Mouse (Mus musculus): Measurements from ENCODE around the gene Tgfbrap1. TPM values are rescaled to one million over a fixed set of nuclear protein-coding genes. Genes with fewer than 3 reads are reported as not detected.

The Tgfbrap1 gene
- polyA plus RNA-seq, 1 experiment from 2014 or later, result 11.4 TPM

GRCm38 (mm10) chr1:43092056-43093015 is 6.1 kb downstream of the Tgfbrap1 start:
- Histone ChIP-seq H3K27ac (ENCODE audit: low read depth, low read length) (peak overlapping the region; percentile 68), H3K36me3 (ENCODE audit: control insufficient read depth, insufficient read depth, low read length) (no peaks in the 10 kb centered on the region; the same call in 1 of the 2 replicates), H3K4me1 (replicated peaks; ENCODE audit: control insufficient read depth, insufficient read depth, low read length) (peaks cover 10% of the 10 kb centered on the region), H3K9me3 (ENCODE audit: control insufficient read depth, low read length) (no peaks in the 10 kb centered on the region), H3K4me2 (peak overlapping the region; percentile 87), H3K9ac (ENCODE audit: low read depth, low read length) (peak overlapping the region; percentile 92), H3K4me3 (ENCODE audit: low read depth, low read length) (peak overlapping the region; percentile 83), H3K27me3 (replicated peaks; ENCODE audit: control insufficient read depth, insufficient read depth, low read length) (no peaks in the 10 kb centered on the region)
- ATAC-seq (replicated peaks; ENCODE audit: low FRiP score), result peak; percentile 86
- WGBS, result under 1% methylated on average over 96 of the region's 102 CpGs
- DNase-seq (ENCODE audit: low spot score), result peak; percentile 79

- peak overlapping the region; percentile 87 for H3K4me2 ChIP-seq
- H3K27ac ChIP-seq (ENCODE audit: low read depth, low read length), result peak overlapping the region; percentile 68; the same call in 1 of the 2 replicates
These were observed 7.0 kb downstream of the Tgfbrap1 start for GRCm38 (mm10) chr1:43091306-43092055.

GRCm38 (mm10) chr1:43090418-43090817 is 8.0 kb downstream of the Tgfbrap1 start:
- no peak for DNase-seq (ENCODE audit: low spot score)
- no peaks in the 10 kb centered on the region for H3K9me3 ChIP-seq (ENCODE audit: control insufficient read depth, low read length)
- H3K4me2 ChIP-seq, result no peak overlapping the region
- H3K27ac ChIP-seq (ENCODE audit: low read depth, low read length), result no peak overlapping the region
- H3K4me3 ChIP-seq (ENCODE audit: low read depth, low read length), result no peak overlapping the region
- no peaks in the 10 kb centered on the region; the same call in 1 of the 2 replicates for H3K36me3 ChIP-seq (ENCODE audit: control insufficient read depth, insufficient read depth, low read length)
- H3K4me1 ChIP-seq (replicated peaks; ENCODE audit: control insufficient read depth, insufficient read depth, low read length), result peaks cover 10% of the 10 kb centered on the region
- ATAC-seq (replicated peaks; ENCODE audit: low FRiP score), result no peak
- WGBS, result 97% methylated on average over 1 of the region's 1 CpGs
- no peak overlapping the region for H3K9ac ChIP-seq (ENCODE audit: low read depth, low read length)
- H3K27me3 ChIP-seq (replicated peaks; ENCODE audit: control insufficient read depth, insufficient read depth, low read length), result no peaks in the 10 kb centered on the region

More at GRCm38 (mm10) chr1:43091306-43092055, 7.0 kb downstream of the Tgfbrap1 start:
- WGBS, result 30% methylated on average over 13 of the region's 13 CpGs
- H3K9ac ChIP-seq (ENCODE audit: low read depth, low read length), result peak overlapping the region; percentile 92
- no peaks in the 10 kb centered on the region for H3K9me3 ChIP-seq (ENCODE audit: control insufficient read depth, low read length)
- H3K27me3 ChIP-seq (replicated peaks; ENCODE audit: control insufficient read depth, insufficient read depth, low read length), result no peaks in the 10 kb centered on the region
- DNase-seq (ENCODE audit: low spot score) (peak; percentile 51), ATAC-seq (replicated peaks; ENCODE audit: low FRiP score) (peak; percentile 35)
- H3K4me1 ChIP-seq (replicated peaks; ENCODE audit: control insufficient read depth, insufficient read depth, low read length), result peaks cover 10% of the 10 kb centered on the region
- H3K36me3 ChIP-seq (ENCODE audit: control insufficient read depth, insufficient read depth, low read length), result no peaks in the 10 kb centered on the region; the same call in 1 of the 2 replicates
- H3K4me3 ChIP-seq (ENCODE audit: low read depth, low read length), result peak overlapping the region; percentile 83

- Histone ChIP-seq H3K9ac (ENCODE audit: low read depth, low read length) (no peak overlapping the region), H3K4me2 (no peak overlapping the region), H3K9me3 (ENCODE audit: control insufficient read depth, low read length) (no peaks in the 10 kb centered on the region), H3K27me3 (replicated peaks; ENCODE audit: control insufficient read depth, insufficient read depth, low read length) (no peaks in the 10 kb centered on the region), H3K4me1 (replicated peaks; ENCODE audit: control insufficient read depth, insufficient read depth, low read length) (no peaks in the 10 kb centered on the region), H3K4me3 (ENCODE audit: low read depth, low read length) (no peak overlapping the region), H3K36me3 (ENCODE audit: control insufficient read depth, insufficient read depth, low read length) (no peaks in the 10 kb centered on the region), H3K27ac (ENCODE audit: low read depth, low read length) (no peak overlapping the region)
- DNase-seq (ENCODE audit: low spot score) (no peak), ATAC-seq (replicated peaks; ENCODE audit: low FRiP score) (no peak)
- WGBS, result 80% methylated on average over 5 of the region's 5 CpGs
These were observed 15.5 kb downstream of the Tgfbrap1 start for GRCm38 (mm10) chr1:43082946-43083345.

GRCm38 (mm10) chr1:43078124-43078523 is 20.3 kb downstream of the Tgfbrap1 start:
- WGBS, result 60% methylated on average over 2 of the region's 2 CpGs
- Histone ChIP-seq H3K27me3 (replicated peaks; ENCODE audit: control insufficient read depth, insufficient read depth, low read length) (no peaks in the 10 kb centered on the region), H3K4me2 (no peak overlapping the region), H3K27ac (ENCODE audit: low read depth, low read length) (no peak overlapping the region), H3K9ac (ENCODE audit: low read depth, low read length) (no peak overlapping the region), H3K36me3 (ENCODE audit: control insufficient read depth, insufficient read depth, low read length) (peaks cover 4% of the 10 kb centered on the region; the same call in 1 of the 2 replicates), H3K4me3 (ENCODE audit: low read depth, low read length) (no peak overlapping the region), H3K9me3 (ENCODE audit: control insufficient read depth, low read length) (no peaks in the 10 kb centered on the region), H3K4me1 (replicated peaks; ENCODE audit: control insufficient read depth, insufficient read depth, low read length) (no peaks in the 10 kb centered on the region)
- ATAC-seq (replicated peaks; ENCODE audit: low FRiP score) (no peak), DNase-seq (ENCODE audit: low spot score) (no peak)

- no peak overlapping the region for H3K4me3 ChIP-seq (ENCODE audit: low read depth, low read length)
- no peak overlapping the region for H3K9ac ChIP-seq (ENCODE audit: low read depth, low read length)
- DNase-seq (ENCODE audit: low spot score) (no peak), ATAC-seq (replicated peaks; ENCODE audit: low FRiP score) (no peak)
- H3K27ac ChIP-seq (ENCODE audit: low read depth, low read length), result no peak overlapping the region
- WGBS, result 91% methylated on average over 2 of the region's 2 CpGs
- H3K4me1 ChIP-seq (replicated peaks; ENCODE audit: control insufficient read depth, insufficient read depth, low read length), result no peaks in the 10 kb centered on the region
- H3K27me3 ChIP-seq (replicated peaks; ENCODE audit: control insufficient read depth, insufficient read depth, low read length), result no peaks in the 10 kb centered on the region
- H3K9me3 ChIP-seq (ENCODE audit: control insufficient read depth, low read length), result no peaks in the 10 kb centered on the region
- peaks cover 4% of the 10 kb centered on the region; the same call in 1 of the 2 replicates for H3K36me3 ChIP-seq (ENCODE audit: control insufficient read depth, insufficient read depth, low read length)
- H3K4me2 ChIP-seq, result no peak overlapping the region
These were observed 23.6 kb downstream of the Tgfbrap1 start for GRCm38 (mm10) chr1:43074791-43075190.

GRCm38 (mm10) chr1:43072561-43072960 is 25.9 kb downstream of the Tgfbrap1 start:
- Histone ChIP-seq H3K27ac (ENCODE audit: low read depth, low read length) (no peak overlapping the region), H3K9ac (ENCODE audit: low read depth, low read length) (no peak overlapping the region), H3K9me3 (ENCODE audit: control insufficient read depth, low read length) (no peaks in the 10 kb centered on the region), H3K27me3 (replicated peaks; ENCODE audit: control insufficient read depth, insufficient read depth, low read length) (no peaks in the 10 kb centered on the region), H3K4me1 (replicated peaks; ENCODE audit: control insufficient read depth, insufficient read depth, low read length) (no peaks in the 10 kb centered on the region), H3K36me3 (ENCODE audit: control insufficient read depth, insufficient read depth, low read length) (peaks cover 4% of the 10 kb centered on the region; the same call in 1 of the 2 replicates), H3K4me2 (no peak overlapping the region), H3K4me3 (ENCODE audit: low read depth, low read length) (no peak overlapping the region)
- 68% methylated on average over 1 of the region's 1 CpGs for WGBS
- DNase-seq (ENCODE audit: low spot score) (no peak), ATAC-seq (replicated peaks; ENCODE audit: low FRiP score) (no peak)

GRCm38 (mm10) chr1:43072028-43072427 is 26.4 kb downstream of the Tgfbrap1 start:
- Histone ChIP-seq H3K36me3 (ENCODE audit: control insufficient read depth, insufficient read depth, low read length) (peaks cover 6% of the 10 kb centered on the region; the same call in 1 of the 2 replicates), H3K9me3 (ENCODE audit: control insufficient read depth, low read length) (no peaks in the 10 kb centered on the region), H3K4me2 (no peak overlapping the region), H3K27me3 (replicated peaks; ENCODE audit: control insufficient read depth, insufficient read depth, low read length) (no peaks in the 10 kb centered on the region), H3K9ac (ENCODE audit: low read depth, low read length) (no peak overlapping the region), H3K4me3 (ENCODE audit: low read depth, low read length) (no peak overlapping the region), H3K4me1 (replicated peaks; ENCODE audit: control insufficient read depth, insufficient read depth, low read length) (no peaks in the 10 kb centered on the region), H3K27ac (ENCODE audit: low read depth, low read length) (no peak overlapping the region)
- DNase-seq (ENCODE audit: low spot score), result no peak
- no peak for ATAC-seq (replicated peaks; ENCODE audit: low FRiP score)
- 90% methylated on average over 8 of the region's 8 CpGs for WGBS
